Mouse (Mus musculus): ENCODE results near the gene Mmp28. TPM values are rescaled to one million over a fixed set of nuclear protein-coding genes. Genes with fewer than 3 reads are reported as not detected.

Mmp28 gene
- polyA plus RNA-seq, 1 experiment = 9.1 TPM

DNA sequence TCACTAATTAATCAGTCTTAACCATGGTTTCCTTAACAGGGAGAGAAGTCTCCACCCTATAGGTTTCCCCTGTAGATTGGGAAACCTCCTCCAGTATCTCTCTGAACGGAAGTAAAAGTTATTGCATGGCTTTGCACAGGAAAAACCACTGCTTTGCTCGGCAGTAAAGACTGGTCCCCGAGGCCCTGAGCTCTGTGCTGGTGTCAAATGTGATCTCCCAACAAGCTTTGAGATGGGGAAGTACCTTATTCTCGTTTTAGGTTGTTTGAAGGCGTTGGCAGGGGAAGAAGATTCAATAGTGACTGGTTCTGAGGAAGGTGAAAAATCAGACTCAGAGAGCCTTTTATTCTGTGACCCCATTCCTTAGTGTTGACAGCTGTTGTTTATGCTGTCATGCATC, 64.1 kb downstream of the Mmp28 start:
- TF ChIP-seq CTCF (IDR thresholded peaks at IDR 0.05; ENCODE audit: borderline replicate concordance, extremely low read depth, insufficient read depth, insufficient read length) (no peak), POLR2A (IDR thresholded peaks at IDR 0.05; ENCODE audit: borderline replicate concordance, extremely low read depth, insufficient read depth, insufficient read length, poor library complexity, severe bottlenecking) (no peak)
- DNase-seq (ENCODE audit: low read depth) = no peak

DNA sequence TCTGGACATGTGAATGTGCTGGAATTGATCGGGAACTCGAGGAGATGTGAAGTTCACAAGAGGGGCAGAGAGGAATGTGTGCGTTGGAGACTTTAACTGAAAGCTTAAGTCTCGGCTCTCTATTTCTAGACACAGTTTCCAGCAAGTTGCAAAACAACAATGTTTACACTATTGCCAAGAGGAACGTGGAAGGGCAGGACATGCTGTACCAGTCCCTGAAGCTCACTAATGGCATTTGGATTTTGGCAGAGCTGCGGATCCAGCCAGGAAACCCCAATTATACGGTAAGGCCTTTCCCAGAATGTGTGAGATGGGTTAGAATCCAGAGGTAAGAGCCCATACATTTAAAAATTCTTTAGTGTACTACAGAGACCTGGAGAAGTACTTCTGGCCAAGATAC, 65.2 kb downstream of the Mmp28 start:
- DNase-seq (ENCODE audit: low read depth) = no peak
- TF ChIP-seq CTCF (IDR thresholded peaks at IDR 0.05; ENCODE audit: borderline replicate concordance, extremely low read depth, insufficient read depth, insufficient read length) (no peak), POLR2A (IDR thresholded peaks at IDR 0.05; ENCODE audit: borderline replicate concordance, extremely low read depth, insufficient read depth, insufficient read length, poor library complexity, severe bottlenecking) (no peak)

DNA sequence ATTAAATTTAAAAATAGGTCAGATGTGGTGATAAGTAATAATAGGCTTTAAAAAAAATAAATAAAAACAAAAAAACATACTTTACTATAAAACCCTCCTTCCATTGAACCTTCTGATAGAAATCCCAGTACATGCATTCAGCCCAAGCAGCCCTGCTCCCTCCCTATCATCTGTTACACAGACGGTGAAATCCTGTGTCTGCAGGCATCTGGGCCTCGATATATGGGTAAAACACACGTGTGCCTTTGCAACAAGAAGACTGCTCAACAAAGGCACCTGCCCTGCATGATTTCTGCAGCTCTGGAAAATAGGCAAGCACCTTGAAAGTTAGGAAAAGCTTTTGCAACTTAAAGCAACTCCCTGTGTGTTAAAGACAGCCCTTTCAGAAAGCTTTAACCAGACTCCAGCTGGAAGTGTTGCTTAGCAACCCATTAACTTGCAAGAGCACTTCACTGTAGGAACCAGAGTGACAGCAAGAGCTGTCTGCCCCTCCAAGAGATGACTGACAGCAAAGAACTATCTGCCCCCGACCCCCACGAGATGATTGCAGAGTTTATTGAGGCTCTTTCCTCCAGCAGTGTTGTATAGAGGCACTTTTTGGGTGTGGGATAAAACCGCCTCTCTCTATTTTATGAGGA, 68.0 kb downstream of the Mmp28 start:
- peak; percentile 90 for DNase-seq (ENCODE audit: low read depth)
- TF ChIP-seq CTCF (IDR thresholded peaks at IDR 0.05; ENCODE audit: borderline replicate concordance, extremely low read depth, insufficient read depth, insufficient read length) = no peak
- TF ChIP-seq POLR2A (IDR thresholded peaks at IDR 0.05; ENCODE audit: borderline replicate concordance, extremely low read depth, insufficient read depth, insufficient read length, poor library complexity, severe bottlenecking) = no peak

DNA sequence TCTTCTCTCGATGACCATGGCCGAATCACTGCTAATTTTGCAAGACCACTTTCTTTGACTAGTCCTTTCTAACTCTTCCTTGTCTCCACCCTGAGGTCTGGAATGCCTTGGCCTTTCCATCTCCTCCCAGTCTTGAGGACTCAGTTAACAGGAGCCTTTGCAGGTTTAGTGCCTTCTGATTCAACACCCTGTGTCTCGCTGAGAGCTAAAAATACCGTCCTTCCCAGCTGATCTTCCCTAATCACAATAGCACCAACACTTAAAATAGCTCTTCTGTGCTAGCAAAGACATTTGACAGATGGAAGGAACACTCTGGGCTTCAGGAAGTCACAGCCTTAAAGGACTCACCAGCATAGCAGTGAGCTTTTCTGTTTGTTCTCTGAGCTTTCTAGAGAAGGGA, 69.8 kb downstream of the Mmp28 start:
- no peak for DNase-seq (ENCODE audit: low read depth)
- TF ChIP-seq CTCF (IDR thresholded peaks at IDR 0.05; ENCODE audit: borderline replicate concordance, extremely low read depth, insufficient read depth, insufficient read length) (no peak), POLR2A (IDR thresholded peaks at IDR 0.05; ENCODE audit: borderline replicate concordance, extremely low read depth, insufficient read depth, insufficient read length, poor library complexity, severe bottlenecking) (no peak)

Other genes with a start within 250 kb of the Mmp28 start
- gene Slfn14, start 176.3 kb downstream of the Mmp28 start, polyA plus RNA-seq (2012; rRNA removed) = 0.05 and 0.09 TPM in 2 replicates
- gene Ap2b1, start 164.0 kb downstream of the Mmp28 start, polyA plus RNA-seq (2012; rRNA removed) = 83.2 and 149 TPM in 2 replicates
- gene Pex12, start 160.5 kb downstream of the Mmp28 start, polyA plus RNA-seq (2012; rRNA removed) = 13.6 and 13.7 TPM in 2 replicates
- 74.3 and 88.9 TPM in 2 replicates for gene Rasl10b, start 53.9 kb downstream of the Mmp28 start, polyA plus RNA-seq (2012; rRNA removed)
- gene Gas2l2, start 33.6 kb downstream of the Mmp28 start, polyA plus RNA-seq (2012; rRNA removed) = 0.21 and 0.63 TPM in 2 replicates
- gene 1700020L24Rik, start 25.4 kb downstream of the Mmp28 start, polyA plus RNA-seq (2012; rRNA removed) = 0.53 and 0.55 TPM in 2 replicates
- 51.0 and 92.8 TPM in 2 replicates for gene Taf15, start 10.0 kb upstream of the Mmp28 start, polyA plus RNA-seq (2012; rRNA removed)
- gene Heatr9, start 59.1 kb upstream of the Mmp28 start, polyA plus RNA-seq (2012; rRNA removed) = not detected in 2 replicates
- 0.21 TPM in 1 of 2 replicates, not detected in the other for gene Ccl5, start 67.4 kb upstream of the Mmp28 start, polyA plus RNA-seq (2012; rRNA removed)
- gene Ccl9, start 115.6 kb upstream of the Mmp28 start, polyA plus RNA-seq (2012; rRNA removed) = 0.83 and 1.00 TPM in 2 replicates
- gene Ccl6, start 130.0 kb upstream of the Mmp28 start, polyA plus RNA-seq (2012; rRNA removed) = 0.72 and 0.78 TPM in 2 replicates
- gene Rpl9-ps1, start 182.6 kb upstream of the Mmp28 start, polyA plus RNA-seq (2012; rRNA removed) = not detected in 2 replicates
- gene Ccl3, start 186.3 kb upstream of the Mmp28 start, polyA plus RNA-seq (2012; rRNA removed) = 1.7 and 2.4 TPM in 2 replicates
- 0.38 and 0.44 TPM in 2 replicates for gene Ccl4, start 199.5 kb upstream of the Mmp28 start, polyA plus RNA-seq (2012; rRNA removed)
- gene Wfdc17, start 240.9 kb upstream of the Mmp28 start, polyA plus RNA-seq (2012; rRNA removed) = not detected in 2 replicates
- gene Wfdc18, start 245.9 kb upstream of the Mmp28 start, polyA plus RNA-seq (2012; rRNA removed) = not detected in 2 replicates

Measured in brain, embryonic 14.5 days (tissue).